In the genomic region with DNA sequence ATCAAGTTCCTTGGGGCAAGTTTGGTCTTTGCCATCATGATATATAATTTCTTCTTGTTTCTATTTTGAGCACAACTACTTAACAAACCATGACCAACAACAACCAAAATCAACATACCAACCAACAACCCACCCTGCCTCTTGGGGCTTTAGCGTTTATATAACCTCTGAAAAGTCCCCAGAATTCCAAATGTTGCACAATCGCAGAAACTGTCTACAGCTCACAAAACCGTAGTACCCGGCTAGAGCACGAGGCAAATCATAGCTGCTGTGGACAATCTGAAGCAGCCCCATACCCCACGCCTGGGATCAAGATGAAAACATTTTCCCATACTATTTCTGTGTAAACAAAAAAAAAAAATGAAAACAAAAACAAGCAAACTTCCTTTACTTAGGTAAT, we compare ENCODE assay signal across 17 mouse cellular contexts. TPM values are rescaled to one million over a fixed set of nuclear protein-coding genes. Genes with fewer than 3 reads are reported as not detected.
"Had no signal": no experiment of that assay in that cellular context is flagged by ENCODE, and none has a peak within 500 bp of the region (broad histone marks: within the 10 kb centered on the region; RNA-seq: fewer than 3 reads in every experiment).

No protein-coding gene starts in this region.

- DNase-seq: retina, postnatal 1 day; right cerebral cortex, adult 18-20 months; right cerebral cortex, postnatal 14 days; right cerebral cortex, postnatal 25 days; right cerebral cortex, postnatal 4 days; spleen, adult 18-20 months; thymus, adult 18-20 months; thymus, adult 2 months; thymus, postnatal 14 days; thymus, postnatal 25 days; thymus, postnatal 36 days; thymus, postnatal 4 days had no signal

- H3K4me2 ChIP-seq: neural tube, embryonic 13.5 days; neural tube, embryonic 15.5 days; stomach, embryonic 15.5 days had no signal

- H3K9ac ChIP-seq: neural tube, embryonic 13.5 days; neural tube, embryonic 15.5 days; stomach, embryonic 15.5 days had no signal

- H3K36me3 ChIP-seq: neural tube, embryonic 13.5 days; neural tube, embryonic 15.5 days; stomach, embryonic 15.5 days had no signal

- H3K27me3 ChIP-seq: neural tube, embryonic 15.5 days; stomach, embryonic 15.5 days had no signal

- H3K9me3 ChIP-seq: neural tube, embryonic 13.5 days; neural tube, embryonic 15.5 days; stomach, embryonic 15.5 days had no signal

- H3K4me3 ChIP-seq: neural tube, embryonic 13.5 days; neural tube, embryonic 15.5 days; stomach, embryonic 15.5 days had no signal

- H3K27ac ChIP-seq: neural tube, embryonic 13.5 days; neural tube, embryonic 15.5 days; stomach, embryonic 15.5 days; stomach, postnatal 0 days had no signal

RNA-seq across cellular contexts. Expression of a gene that starts 3.1 kb away (rescaled TPM):
- total RNA-seq: neutrophil, adult 5-6 weeks had no signal
